Mouse (Mus musculus): ENCODE measurements around the gene Ifrd1.
"Not testable (repeated sequence)": the region's sequence is repeated elsewhere in the genome, so short reads cannot be mapped to it uniquely, and the experiment has no call there.

Gene Ifrd1

GRCm38 (mm10) chr12:40199302-40199701 lies 49.0 kb downstream of the Ifrd1 start, which contains the start of gene Lsmem1:
TSS of gene Lsmem1 (minus strand) at chr12:40199490.
- peak in 1 of 2 experiments; percentile 14 for DNase-seq (ENCODE audit: low spot score in 2 of 2)

- DNase-seq (ENCODE audit: low spot score in 2 of 2) = peak; percentile 3 to 4
Observed at GRCm38 (mm10) chr12:40198427-40198826, 49.9 kb downstream of the Ifrd1 start.

GRCm38 (mm10) chr12:40198019-40198418 lies 50.3 kb downstream of the Ifrd1 start:
- DNase-seq (ENCODE audit: low spot score in 2 of 2) = no peak

- no peak for DNase-seq (ENCODE audit: low spot score in 2 of 2)
Observed at GRCm38 (mm10) chr12:40197511-40197910, 50.8 kb downstream of the Ifrd1 start.

GRCm38 (mm10) chr12:40185474-40185873 lies 62.8 kb downstream of the Ifrd1 start:
- no peak for DNase-seq (ENCODE audit: low spot score in 2 of 2)

DNA sequence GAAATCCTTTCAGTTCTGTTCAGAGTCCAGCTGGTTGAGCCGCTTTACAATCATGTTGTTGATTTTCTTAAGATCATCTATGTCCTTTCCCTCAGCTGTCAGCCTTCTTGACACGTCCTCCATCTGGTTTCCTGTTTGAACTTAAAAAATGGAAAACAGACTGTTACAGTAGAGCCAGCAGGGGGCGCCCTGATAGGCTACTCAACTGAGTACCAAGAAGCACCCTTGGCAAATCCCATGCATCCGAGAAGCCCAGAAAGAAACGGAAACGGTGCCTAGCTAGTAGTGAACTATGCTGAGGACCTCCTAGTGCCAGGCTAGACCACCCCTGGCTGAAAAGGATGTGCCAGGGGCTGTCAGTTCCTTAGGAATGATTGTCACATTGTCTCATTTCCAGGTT lies 71.2 kb downstream of the Ifrd1 start:
- peak in 1 of 2 experiments; percentile 2 for DNase-seq (ENCODE audit: low spot score in 2 of 2)

GRCm38 (mm10) chr12:40176158-40176557 lies 72.1 kb downstream of the Ifrd1 start:
- no peak for DNase-seq (ENCODE audit: low spot score in 2 of 2)

DNA sequence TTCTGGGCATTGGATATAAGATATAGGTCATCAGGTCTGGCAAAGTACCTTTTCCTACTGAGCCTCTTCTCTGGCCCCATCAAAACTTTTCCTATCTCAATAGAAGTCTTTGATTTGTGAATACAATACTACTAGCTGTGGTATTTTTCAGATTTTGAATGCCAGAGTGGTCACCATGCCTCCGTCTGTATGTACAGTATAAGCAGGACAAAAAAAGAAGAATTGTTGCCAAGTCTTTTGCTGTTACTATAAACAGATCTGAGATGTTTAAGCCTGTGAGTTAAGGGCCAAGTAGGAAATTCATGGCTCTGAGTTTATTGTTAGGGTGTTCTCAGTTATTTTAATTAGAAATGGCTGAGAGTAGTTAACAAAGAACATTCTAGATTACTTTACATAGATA lies 73.1 kb downstream of the Ifrd1 start:
- DNase-seq (ENCODE audit: low spot score in 2 of 2) = not testable (repeated sequence)

GRCm38 (mm10) chr12:40171637-40172036 lies 76.7 kb downstream of the Ifrd1 start:
- DNase-seq (ENCODE audit: low spot score in 2 of 2) = no peak

GRCm38 (mm10) chr12:40169675-40170074 lies 78.6 kb downstream of the Ifrd1 start:
- DNase-seq (ENCODE audit: low spot score in 2 of 2) = no peak

DNA sequence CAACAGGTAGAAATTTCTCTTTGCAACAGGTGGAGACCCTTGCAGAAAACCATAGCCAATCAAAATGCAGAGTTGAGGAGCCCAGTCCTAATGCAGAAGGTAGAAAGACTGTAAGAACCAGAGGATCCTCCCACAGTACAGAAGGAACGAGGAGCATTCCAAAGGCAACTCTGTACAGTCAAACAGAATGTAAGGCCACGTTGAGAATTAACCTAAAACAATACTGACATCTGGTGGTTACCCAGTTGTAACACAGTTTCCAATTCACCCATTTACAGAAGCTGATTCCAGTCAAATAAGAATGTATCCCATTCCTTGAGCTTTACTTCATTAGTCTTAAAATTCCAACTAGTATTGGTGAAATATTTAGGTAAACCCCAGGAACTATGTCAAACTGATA lies 83.7 kb downstream of the Ifrd1 start:
- peak in 1 of 2 experiments; percentile 10 for DNase-seq (ENCODE audit: low spot score in 2 of 2)

DNA sequence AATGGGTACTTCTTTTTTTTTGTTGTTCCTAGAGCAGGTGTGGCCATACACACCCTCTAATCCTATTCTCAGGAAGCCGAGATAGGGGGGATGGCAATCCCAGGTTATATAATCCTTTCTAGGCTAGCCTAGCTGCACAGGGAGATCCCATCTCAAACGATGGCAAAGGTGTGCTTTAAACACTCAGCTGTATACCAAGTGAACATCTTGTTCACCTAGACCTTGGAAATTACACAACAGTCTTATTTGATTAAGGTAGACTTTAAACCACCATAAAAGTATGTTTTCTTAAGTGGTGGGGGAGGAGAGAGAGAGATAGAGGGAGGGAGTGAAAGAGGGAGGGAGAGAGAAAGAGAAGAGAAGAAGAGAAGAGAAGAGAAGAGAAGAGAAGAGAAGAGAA lies 87.5 kb downstream of the Ifrd1 start:
- DNase-seq (ENCODE audit: low spot score in 2 of 2) = no peak

GRCm38 (mm10) chr12:40154188-40154587 lies 94.1 kb downstream of the Ifrd1 start:
- no peak for DNase-seq (ENCODE audit: low spot score in 2 of 2)

DNA sequence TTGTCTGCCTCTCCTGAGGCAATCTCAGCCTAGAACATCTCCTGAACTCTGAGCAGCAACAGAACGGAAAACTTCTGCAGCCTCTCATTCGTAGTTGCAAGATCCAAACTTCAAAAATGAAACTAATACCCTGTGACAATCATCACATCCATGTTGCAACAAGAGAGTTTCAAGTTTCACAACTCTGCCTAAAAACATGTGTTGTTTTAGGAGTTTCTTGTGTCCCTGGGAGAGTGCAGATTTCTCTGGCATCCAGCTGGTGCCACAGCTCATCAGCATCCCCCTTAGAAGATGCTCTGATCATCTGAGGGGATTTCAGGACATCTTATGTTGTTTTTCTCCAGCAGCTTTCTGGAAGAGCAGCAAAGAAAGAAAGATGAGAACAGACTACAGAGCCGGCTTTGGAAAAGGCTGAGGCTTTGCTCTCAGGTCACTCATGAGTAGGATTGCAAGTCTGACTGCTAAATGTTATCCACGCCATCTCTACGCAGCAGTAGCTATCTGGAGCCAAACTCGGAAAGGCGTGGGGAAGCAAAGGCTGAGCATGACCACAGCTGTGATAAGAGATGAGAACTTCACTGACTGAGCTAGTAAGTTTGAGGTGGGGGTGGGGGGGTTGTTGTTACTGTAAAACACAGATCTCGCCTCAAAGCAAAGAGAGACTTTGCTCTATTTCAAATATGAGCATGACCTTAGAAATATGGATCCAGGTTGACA lies 95.8 kb downstream of the Ifrd1 start:
- DNase-seq (ENCODE audit: low spot score in 2 of 2) = no peak
